Mouse (Mus musculus) limb, embryonic 12.5 days (tissue): ENCODE data around the gene Maco1. TPM values are rescaled to one million over a fixed set of nuclear protein-coding genes. Genes with fewer than 3 reads are reported as not detected.

Experiments used
- ATAC-seq: fragments of 200-750 bp; cut with Nextera tagmentation; 2 replicates; pipeline ENCODE4 v1.8.0; 2017; ENCODE audit warnings: low read depth, moderate TSS enrichment; ENCODE audit not compliant: insufficient number of reproducible peaks, insufficient read depth, low FRiP score, low TSS enrichment
- H3K27ac ChIP-seq: fragments of 300-500 bp; sonication (generic); 2 replicates; pipeline ENCODE4 v1.5.1; 2016; ENCODE audit warnings: mild to moderate bottlenecking, moderate library complexity
- H3K27me3 ChIP-seq: fragments of 300-500 bp; sonication (generic); 2 replicates; pipeline ENCODE4 v1.6.1; 2016; ENCODE audit warnings: mild to moderate bottlenecking, moderate library complexity
- H3K36me3 ChIP-seq: fragments of 300-500 bp; sonication (generic); 2 replicates; pipeline ENCODE4 v1.6.1; 2016; ENCODE audit warnings: mild to moderate bottlenecking, moderate library complexity
- H3K4me1 ChIP-seq: fragments of 300-500 bp; sonication (generic); replicated peaks from 2 replicates; pipeline ENCODE4 v1.6.1; 2016
- H3K4me2 ChIP-seq: fragments of 300-500 bp; sonication (generic); 2 replicates; pipeline ENCODE4 v1.6.1; 2016; ENCODE audit warnings: mild to moderate bottlenecking, moderate library complexity
- H3K4me3 ChIP-seq: fragments of 300-500 bp; sonication (generic); replicated peaks from 2 replicates; pipeline ENCODE4 v1.5.1; 2016; ENCODE audit warnings: mild to moderate bottlenecking
- H3K9ac ChIP-seq: fragments of 300-500 bp; sonication (generic); replicated peaks from 2 replicates; pipeline ENCODE4 v1.6.1; 2016; ENCODE audit warnings: mild to moderate bottlenecking, moderate library complexity
- H3K9me3 ChIP-seq: fragments of 300-500 bp; sonication (generic); 2 replicates; pipeline ENCODE4 v1.6.1; 2016; ENCODE audit warnings: mild to moderate bottlenecking, moderate library complexity
- WGBS: fragments of 180-500 bp; shearing (Covaris S2); methylation state at CpG from one replicate; pipeline ENCODE4 v1.1.7; 2016; 5-methylcytosine and 5-hydroxymethylcytosine counted together
- polyA plus RNA-seq: library from polyadenylated mRNA; unstranded; fragments of >200 nt; fragmentation: Nextera tagmentation; extraction: Ambion mirVana; gene quantifications from 2 replicates; pipeline ENCODE4 v1.2.1, GENCODE M21; 2016

The Maco1 gene
- polyA plus RNA-seq, 1 experiment from 2014 or later = 60.7 TPM

GRCm38 (mm10) chr4:134869815-134870375 is 16.8 kb upstream of the Maco1 start:
- peak overlapping the region; percentile 37; the same call in 1 of the 2 replicates for H3K9ac ChIP-seq
- WGBS = 45% methylated on average over 7 of the region's 7 CpGs

GRCm38 (mm10) chr4:134869068-134869730 is 16.1 kb upstream of the Maco1 start:
- WGBS = 9% methylated on average over 16 of the region's 16 CpGs
- Histone ChIP-seq H3K9ac (peak overlapping the region; percentile 37; the same call in 1 of the 2 replicates), H3K36me3 (no peaks in the 10 kb centered on the region), H3K4me2 (peak overlapping the region; percentile 48), H3K4me3 (peak overlapping the region; percentile 22), H3K27ac (peak overlapping the region; percentile 17; the same call in 1 of the 2 replicates), H3K27me3 (peaks cover 47% of the 10 kb centered on the region), H3K4me1 (peaks cover 19% of the 10 kb centered on the region), H3K9me3 (no peaks in the 10 kb centered on the region)
- no peak for ATAC-seq

More at GRCm38 (mm10) chr4:134869815-134870375, 16.8 kb upstream of the Maco1 start:
- Histone ChIP-seq H3K9me3 (no peaks in the 10 kb centered on the region), H3K4me2 (peak overlapping the region; percentile 48), H3K4me1 (peaks cover 19% of the 10 kb centered on the region), H3K27me3 (peaks cover 47% of the 10 kb centered on the region), H3K27ac (no peak overlapping the region), H3K4me3 (peak overlapping the region; percentile 22), H3K36me3 (no peaks in the 10 kb centered on the region)
- no peak for ATAC-seq

DNA sequence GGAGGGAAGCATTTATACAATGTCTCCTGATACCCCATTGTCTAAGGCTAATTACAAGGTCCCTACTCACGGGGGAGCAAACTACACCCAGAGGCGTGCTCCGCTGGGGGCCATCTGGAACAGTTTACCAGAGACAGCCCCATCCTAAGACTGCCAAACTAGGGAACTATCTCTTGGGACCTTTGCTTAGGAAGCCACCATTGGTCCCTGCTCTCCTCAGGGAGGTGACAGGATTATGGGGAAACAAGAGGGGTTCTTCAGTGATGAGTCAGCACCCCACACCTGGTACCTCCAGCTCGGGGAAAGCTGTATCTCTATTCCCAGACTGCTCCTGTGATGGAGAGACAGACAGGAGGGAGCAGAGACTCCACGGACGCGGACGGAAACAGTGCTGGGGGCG is 15.3 kb upstream of the Maco1 start:
- peaks cover 47% of the 10 kb centered on the region for H3K27me3 ChIP-seq
- peak overlapping the region; percentile 5; the same call in 1 of the 2 replicates for H3K4me2 ChIP-seq
- WGBS = 24% methylated on average over 9 of the region's 9 CpGs
- no peak overlapping the region for H3K9ac ChIP-seq
- peaks cover 19% of the 10 kb centered on the region for H3K4me1 ChIP-seq
- no peak overlapping the region for H3K4me3 ChIP-seq
- H3K9me3 ChIP-seq = no peaks in the 10 kb centered on the region
- H3K27ac ChIP-seq = no peak overlapping the region
- H3K36me3 ChIP-seq = no peaks in the 10 kb centered on the region
- no peak for ATAC-seq

GRCm38 (mm10) chr4:134868065-134868464 is 14.9 kb upstream of the Maco1 start:
- H3K9ac ChIP-seq = no peak overlapping the region
- H3K9me3 ChIP-seq = no peaks in the 10 kb centered on the region
- 86% methylated on average over 10 of the region's 10 CpGs for WGBS
- no peak overlapping the region for H3K27ac ChIP-seq
- no peak overlapping the region; the same call in 1 of the 2 replicates for H3K4me2 ChIP-seq
- peaks cover 47% of the 10 kb centered on the region for H3K27me3 ChIP-seq
- H3K4me1 ChIP-seq = peaks cover 19% of the 10 kb centered on the region
- no peaks in the 10 kb centered on the region for H3K36me3 ChIP-seq
- ATAC-seq = no peak
- no peak overlapping the region for H3K4me3 ChIP-seq

DNA sequence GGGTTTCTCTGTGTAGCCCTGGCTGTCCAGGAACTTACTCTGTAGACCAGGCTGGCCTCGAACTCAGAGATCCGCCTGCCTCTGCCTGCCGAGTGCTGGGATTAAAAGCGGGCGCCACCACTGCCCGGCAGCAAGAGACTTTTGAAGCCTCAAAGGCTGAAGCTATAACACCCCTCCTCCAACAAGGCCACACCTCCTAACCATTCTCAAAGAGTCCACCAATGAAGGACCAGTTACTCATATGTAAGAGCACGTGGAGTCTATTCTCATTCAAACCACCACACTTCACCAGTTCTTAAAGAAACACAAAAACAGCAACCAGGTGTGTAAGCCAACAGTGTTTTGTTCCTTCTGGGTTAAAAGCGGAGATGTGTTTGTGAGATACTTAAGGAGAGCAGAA is 14.5 kb upstream of the Maco1 start:
- H3K27ac ChIP-seq = no peak overlapping the region
- H3K4me2 ChIP-seq = no peak overlapping the region
- peaks cover 19% of the 10 kb centered on the region for H3K4me1 ChIP-seq
- no peak for ATAC-seq
- H3K27me3 ChIP-seq = peaks cover 47% of the 10 kb centered on the region
- H3K36me3 ChIP-seq = no peaks in the 10 kb centered on the region
- no peak overlapping the region for H3K4me3 ChIP-seq
- WGBS = 95% methylated on average over 8 of the region's 8 CpGs
- no peaks in the 10 kb centered on the region for H3K9me3 ChIP-seq
- no peak overlapping the region for H3K9ac ChIP-seq

DNA sequence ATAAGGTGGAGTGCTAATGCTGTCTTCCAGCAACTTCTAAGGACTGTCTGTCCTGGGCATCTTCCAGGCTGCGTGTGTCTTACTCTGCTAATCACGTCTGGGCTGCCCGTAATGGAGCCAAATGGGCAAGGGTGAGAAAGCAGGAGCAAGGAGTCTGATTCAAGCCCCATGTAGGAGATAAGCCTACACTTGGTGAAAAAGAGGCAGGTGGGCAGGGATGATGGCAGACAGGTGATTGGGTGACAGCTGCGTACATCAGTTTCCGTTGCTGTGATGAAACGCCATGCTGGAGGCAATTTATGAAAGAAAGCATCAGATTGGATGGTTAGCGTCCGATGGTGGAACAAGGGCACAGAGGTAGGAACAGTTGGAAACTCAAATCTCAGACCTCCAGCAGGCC is 14.1 kb upstream of the Maco1 start:
- no peaks in the 10 kb centered on the region for H3K9me3 ChIP-seq
- H3K4me2 ChIP-seq = no peak overlapping the region
- H3K27me3 ChIP-seq = peaks cover 47% of the 10 kb centered on the region
- no peak for ATAC-seq
- H3K9ac ChIP-seq = no peak overlapping the region
- 92% methylated on average over 8 of the region's 8 CpGs for WGBS
- no peaks in the 10 kb centered on the region for H3K36me3 ChIP-seq
- peaks cover 19% of the 10 kb centered on the region for H3K4me1 ChIP-seq
- no peak overlapping the region for H3K27ac ChIP-seq
- no peak overlapping the region for H3K4me3 ChIP-seq

- Histone ChIP-seq H3K27me3 (peaks cover 43% of the 10 kb centered on the region), H3K4me1 (peaks cover 19% of the 10 kb centered on the region), H3K4me3 (no peak overlapping the region), H3K4me2 (no peak overlapping the region), H3K27ac (no peak overlapping the region), H3K36me3 (no peaks in the 10 kb centered on the region), H3K9me3 (no peaks in the 10 kb centered on the region), H3K9ac (no peak overlapping the region)
- WGBS = 89% methylated on average over 5 of the region's 5 CpGs
- no peak for ATAC-seq
These were observed 12.6 kb upstream of the Maco1 start for GRCm38 (mm10) chr4:134865789-134866188.

- Histone ChIP-seq H3K36me3 (no peaks in the 10 kb centered on the region), H3K9me3 (no peaks in the 10 kb centered on the region), H3K4me3 (no peak overlapping the region), H3K9ac (no peak overlapping the region), H3K27me3 (peaks cover 39% of the 10 kb centered on the region), H3K4me1 (peaks cover 19% of the 10 kb centered on the region), H3K27ac (no peak overlapping the region), H3K4me2 (no peak overlapping the region)
- ATAC-seq = no peak
- 66% methylated on average over 6 of the region's 6 CpGs for WGBS
These were observed 12.2 kb upstream of the Maco1 start for GRCm38 (mm10) chr4:134865340-134865739.

DNA sequence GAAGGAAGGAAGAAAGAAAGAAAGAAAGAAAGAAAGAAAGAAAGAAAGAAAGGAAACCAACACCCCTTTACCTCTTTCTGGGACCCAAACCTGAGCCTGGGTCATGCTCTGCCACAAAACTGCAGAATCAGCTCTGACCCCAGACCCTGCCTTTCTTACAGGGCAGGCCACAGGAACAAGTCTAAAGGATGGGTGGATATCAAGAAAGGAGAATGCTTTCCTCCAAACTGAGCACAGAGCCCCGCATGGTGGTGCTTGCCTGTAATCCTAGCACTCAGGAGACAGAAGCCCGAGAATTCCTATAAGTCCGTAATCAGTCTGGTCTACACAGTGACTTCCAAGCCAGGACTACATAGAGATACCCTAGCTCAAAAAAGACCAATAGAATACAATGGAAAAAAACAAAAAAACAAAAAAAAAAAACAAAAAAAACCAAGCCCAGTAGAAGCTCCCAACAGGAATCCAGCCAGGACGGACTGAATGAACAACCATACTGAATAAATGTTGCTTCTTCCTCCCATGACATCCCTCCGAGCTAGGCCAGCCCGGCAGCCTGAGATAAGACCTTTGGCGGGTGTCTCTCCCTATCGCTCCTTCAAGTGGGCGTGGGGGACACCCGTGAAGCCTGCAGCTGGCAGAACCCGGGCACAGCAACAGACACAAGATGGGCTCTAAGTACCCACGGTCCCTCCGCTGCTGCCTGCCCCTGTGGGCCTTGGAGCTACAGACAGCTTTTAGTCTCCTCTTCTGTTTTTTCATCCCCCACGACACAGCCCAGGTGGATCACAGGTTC is 11.0 kb upstream of the Maco1 start, which contains the start of gene Rhd:
Gene Rhd, plus strand, starts transcription at position 600 of the 793 bp plus-strand sequence.
- Histone ChIP-seq H3K4me2 (no peak within 1 kb of the TSS), H3K4me1 (peaks cover 8% of the 10 kb centered on the region), H3K27ac (no peak within 1 kb of the TSS), H3K9me3 (no peaks in the 10 kb centered on the region), H3K4me3 (no peak within 1 kb of the TSS), H3K36me3 (no peaks in the 10 kb centered on the region), H3K27me3 (peaks cover 27% of the 10 kb centered on the region), H3K9ac (no peak within 1 kb of the TSS)
- no peak for ATAC-seq
- 74% methylated on average over 14 of the region's 14 CpGs for WGBS

DNA sequence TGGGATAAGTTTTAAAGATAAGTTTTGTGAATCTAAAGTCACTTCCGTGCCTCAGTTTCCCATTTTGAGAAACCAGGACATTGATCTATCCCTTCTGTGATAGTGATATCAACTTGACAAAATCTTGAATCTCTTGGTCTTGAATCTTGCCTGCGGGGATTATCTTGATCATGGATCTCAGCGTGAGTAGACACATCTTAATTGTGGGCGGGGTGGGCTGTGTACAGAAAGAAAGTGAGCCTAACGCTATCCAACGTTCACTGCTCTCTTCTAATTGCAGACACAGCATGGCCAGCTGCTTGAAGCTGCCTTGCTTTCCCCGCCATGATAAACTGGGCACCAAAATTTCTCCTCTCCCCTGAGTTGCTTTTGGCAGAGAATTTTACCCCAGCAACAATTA is 9.9 kb upstream of the Maco1 start:
- Histone ChIP-seq H3K27ac (no peak overlapping the region), H3K4me3 (no peak overlapping the region), H3K27me3 (peaks cover 15% of the 10 kb centered on the region; the same call in 1 of the 2 replicates), H3K4me1 (no peaks in the 10 kb centered on the region), H3K36me3 (no peaks in the 10 kb centered on the region), H3K4me2 (no peak overlapping the region), H3K9ac (no peak overlapping the region), H3K9me3 (no peaks in the 10 kb centered on the region)
- ATAC-seq = no peak
- WGBS = 79% methylated on average over 7 of the region's 7 CpGs

- no peaks in the 10 kb centered on the region for H3K4me1 ChIP-seq
- no peak overlapping the region for H3K4me2 ChIP-seq
- ATAC-seq = no peak
- H3K36me3 ChIP-seq = no peaks in the 10 kb centered on the region
- peaks cover 6% of the 10 kb centered on the region; the same call in 1 of the 2 replicates for H3K27me3 ChIP-seq
- 85% methylated on average over 6 of the region's 6 CpGs for WGBS
- no peaks in the 10 kb centered on the region for H3K9me3 ChIP-seq
- H3K4me3 ChIP-seq = no peak overlapping the region
- H3K27ac ChIP-seq = no peak overlapping the region
- no peak overlapping the region for H3K9ac ChIP-seq
These were observed 8.7 kb upstream of the Maco1 start for GRCm38 (mm10) chr4:134861884-134862283.
